Mouse (Mus musculus): ENCODE measurements around the gene Ttc19.

DNA sequence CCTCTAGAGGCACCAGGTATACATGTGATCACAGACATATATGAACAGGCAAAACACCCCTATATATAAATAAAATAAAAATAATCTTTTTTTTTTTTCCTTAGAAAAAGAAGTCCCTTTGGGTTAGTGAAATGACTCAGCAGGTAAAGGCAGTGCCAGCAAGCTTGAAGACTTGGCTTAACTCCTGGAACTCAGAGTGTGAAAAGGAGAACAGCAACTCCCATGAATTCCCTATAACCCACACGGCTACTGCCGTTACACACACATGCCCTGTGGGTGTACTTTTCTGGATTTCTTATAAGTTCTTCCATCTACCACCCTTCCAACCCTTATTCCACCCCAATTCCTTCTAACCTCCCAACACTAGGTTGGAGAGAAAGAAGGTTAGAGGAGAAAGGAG, 24.6 kb downstream of the Ttc19 start:
- TF ChIP-seq EP300 (IDR thresholded peaks at IDR 0.05) (no peak), CTCF (IDR thresholded peaks at IDR 0.05) (no peak)

Data from lung, postnatal 0 days (tissue).